15 mouse cellular contexts compared by ENCODE assay signal in genomic region chrX:11701095-11701494, GRCm38 (mm10).
"Had no signal": no experiment of that assay in that cellular context is flagged by ENCODE, and none has a peak within 500 bp of the region (broad histone marks: within the 10 kb centered on the region; RNA-seq: fewer than 3 reads in every experiment).

No protein-coding gene starts in this region.

- ATAC-seq: liver, postnatal 0 days; lung, postnatal 0 days; midbrain, embryonic 13.5 days; midbrain, embryonic 15.5 days had no signal

- DNase-seq: liver, postnatal 0 days; lung, adult 2 months; lung, postnatal 14 days; lung, postnatal 36 days; retina, postnatal 1 day; right cerebral cortex, adult 18-20 months; right cerebral cortex, postnatal 25 days; right cerebral cortex, postnatal 4 days; spleen, adult 18-20 months; thymus, adult 18-20 months; thymus, postnatal 14 days; thymus, postnatal 36 days had no signal
